10 mouse cellular contexts compared by ENCODE assay signal in the genomic region with DNA sequence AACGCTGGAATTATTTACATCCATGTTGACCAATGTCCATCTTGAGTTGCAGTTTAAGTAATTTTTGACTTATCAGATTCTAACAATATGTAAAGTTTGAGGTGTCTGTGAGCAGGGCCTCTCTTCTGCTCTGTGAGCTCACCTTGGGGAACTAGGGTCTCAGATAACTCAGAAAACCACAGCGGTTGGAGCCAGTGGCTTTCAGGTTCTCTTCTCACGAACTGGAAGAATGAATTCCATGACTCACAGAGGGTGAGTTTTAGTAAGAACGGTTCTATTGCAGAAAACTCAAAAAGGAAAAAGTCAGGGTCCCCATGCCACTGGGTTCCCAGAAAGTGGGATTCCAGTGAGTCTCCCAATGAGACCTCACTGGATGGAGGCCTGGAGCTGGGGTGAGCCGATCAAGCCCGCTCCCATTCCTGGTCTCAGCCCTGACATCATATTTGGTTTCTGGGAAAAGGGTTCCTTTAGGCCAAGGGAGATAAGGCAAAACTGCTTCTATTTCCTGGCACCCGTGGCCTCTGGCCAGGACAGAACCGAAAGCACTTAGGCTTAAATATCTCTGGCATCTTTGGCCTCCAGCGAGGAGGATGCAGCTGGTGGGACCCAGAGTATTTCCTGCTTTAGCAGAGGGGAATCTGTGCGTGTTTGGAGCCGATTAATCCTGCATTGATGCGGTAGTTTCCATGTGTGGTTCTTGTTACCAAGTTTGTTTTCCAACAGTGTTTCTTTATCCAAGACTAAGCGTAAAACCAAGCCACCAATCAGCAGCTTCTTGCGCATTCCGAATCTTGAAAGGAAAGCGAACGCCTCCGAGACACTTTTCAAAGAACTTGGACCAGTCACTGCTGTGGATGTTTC.
DNase-seq lines count a peak whose midpoint lies in the region; ATAC-seq lines count a peak whose summit lies in the region.
"Had no signal": no experiment of that assay in that cellular context is flagged by ENCODE, and none has a peak within 500 bp of the region (broad histone marks: within the 10 kb centered on the region; RNA-seq: fewer than 3 reads in every experiment).

No protein-coding gene starts in this region.

- peaks cover 11% of the 10 kb centered on the region for H3K4me1 ChIP-seq in hindbrain, embryonic 16.5 days (ENCODE audit: control insufficient read depth, insufficient read depth, low read depth, low read length)
- H3K4me1 ChIP-seq: limb, embryonic 13.5 days; stomach, embryonic 15.5 days had no signal

- ATAC-seq in hindbrain, embryonic 16.5 days: no peak

- no peak overlapping the region for H3K4me3 ChIP-seq in hindbrain, embryonic 16.5 days (ENCODE audit: low read length)
- H3K4me3 ChIP-seq: limb, embryonic 13.5 days; stomach, embryonic 15.5 days had no signal

- no peak overlapping the region for H3K9ac ChIP-seq in hindbrain, embryonic 16.5 days (ENCODE audit: low read depth, low read length)
- H3K9ac ChIP-seq: limb, embryonic 13.5 days; stomach, embryonic 15.5 days had no signal

- H3K36me3 ChIP-seq in hindbrain, embryonic 16.5 days (ENCODE audit: control insufficient read depth, insufficient read depth, low read length): no peaks in the 10 kb centered on the region
- H3K36me3 ChIP-seq: limb, embryonic 13.5 days; stomach, embryonic 15.5 days had no signal

- DNase-seq in NIH3T3 (ENCODE audit: low read depth): peak; percentile 38
- DNase-seq in gastrocnemius, adult 8-10 months (ENCODE audit: low spot score in 2 of 2): peak; percentile 10 to 22
- DNase-seq in kidney, adult 18-20 months: peak; percentile 66
- peak; percentile 66 for DNase-seq in lung, postnatal 14 days
- no peak for DNase-seq in layer of hippocampus, postnatal 10 days (ENCODE audit: low spot score in 2 of 2)
- no peak for DNase-seq in left cerebral cortex, adult 11 months (ENCODE audit: low spot score)
- DNase-seq in natural killer cell, adult 2 months (ENCODE audit: low spot score in 2 of 2): no peak

- H3K27ac ChIP-seq in hindbrain, embryonic 16.5 days (ENCODE audit: low read depth, low read length): no peak overlapping the region
- H3K27ac ChIP-seq: limb, embryonic 13.5 days; stomach, embryonic 15.5 days had no signal

- H3K4me2 ChIP-seq in hindbrain, embryonic 16.5 days (ENCODE audit: low read length): no peak overlapping the region

- no peaks in the 10 kb centered on the region for H3K9me3 ChIP-seq in hindbrain, embryonic 16.5 days (ENCODE audit: control insufficient read depth, low read length)
- H3K9me3 ChIP-seq: limb, embryonic 13.5 days; stomach, embryonic 15.5 days had no signal

- 85% methylated on average over 18 of the region's 18 CpGs for WGBS in hindbrain, embryonic 16.5 days

- H3K27me3 ChIP-seq in hindbrain, embryonic 16.5 days (replicated peaks; ENCODE audit: control insufficient read depth, insufficient read depth, low read length): no peaks in the 10 kb centered on the region
- H3K27me3 ChIP-seq: limb, embryonic 13.5 days; stomach, embryonic 15.5 days had no signal

Comparison
In these comparisons a context has a peak if more than half of its experiments do, and no peak if none do; other contexts are left out.
1. DNase-seq: peak in NIH3T3 (single experiment), gastrocnemius, adult 8-10 months (2 of 2), kidney, adult 18-20 months (single experiment) and lung, postnatal 14 days (single experiment); none in layer of hippocampus, postnatal 10 days (0 of 2), left cerebral cortex, adult 11 months (single experiment) and natural killer cell, adult 2 months (0 of 2).